Mouse (Mus musculus) left cerebral cortex, postnatal 10 days (tissue): ENCODE measurements around the gene 1700012A03Rik. TPM values are rescaled to one million over a fixed set of nuclear protein-coding genes. Genes with fewer than 3 reads are reported as not detected.
A peak's percentile ranks its signal among the peaks of the same experiment; 100 is the strongest.

Experiments
- DNase-seq, 2 experiments: peaks; one replicate each; pipeline ENCODE4 v3.0.0; 2021 to 2022; ENCODE audit warnings: low spot score in 2 of 2, mixed read lengths in 1 of 2; ENCODE audit errors: extremely low spot score in 1 of 2
- intact Hi-C: fragments of 180-260 bp; cut with DNase I; formaldehyde crosslinking; loops from one replicate; pipeline ENCODE4 v1.15.1; 2025
- total RNA-seq, 2 experiments: library from RNA; stranded (reverse); gene quantifications; 2 replicates each; pipeline ENCODE4 v1.2.3; 2021

The 1700012A03Rik gene
- not detected for total RNA-seq

DNA sequence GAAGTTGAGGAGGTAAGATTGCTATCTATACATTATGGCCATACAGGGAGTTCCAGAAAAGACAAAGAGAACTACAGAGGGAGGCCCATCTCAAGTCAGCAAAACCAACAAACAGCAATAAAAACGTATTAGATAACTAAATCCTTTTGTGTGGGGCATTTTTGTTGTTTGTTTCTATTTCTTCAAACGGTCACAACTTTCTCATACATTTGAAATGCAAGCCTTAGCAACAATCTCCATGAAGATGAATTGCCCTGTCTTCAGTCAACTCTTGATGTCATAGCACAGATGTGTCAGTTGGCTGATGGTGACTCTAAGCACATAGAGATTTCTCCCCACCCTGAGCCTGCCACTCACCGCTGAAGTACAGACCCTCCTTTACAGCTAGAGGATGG, at the start of gene 1700012A03Rik:
Gene 1700012A03Rik, plus strand, starts transcription at position 296 of the 395 bp plus-strand sequence.
- intact Hi-C loops = no loop called here
- no peak for DNase-seq

GRCm38 (mm10) chr6:32004228-32004627, 45.8 kb upstream of the 1700012A03Rik start:
- DNase-seq = no peak
- intact Hi-C loops = no loop called here

DNA sequence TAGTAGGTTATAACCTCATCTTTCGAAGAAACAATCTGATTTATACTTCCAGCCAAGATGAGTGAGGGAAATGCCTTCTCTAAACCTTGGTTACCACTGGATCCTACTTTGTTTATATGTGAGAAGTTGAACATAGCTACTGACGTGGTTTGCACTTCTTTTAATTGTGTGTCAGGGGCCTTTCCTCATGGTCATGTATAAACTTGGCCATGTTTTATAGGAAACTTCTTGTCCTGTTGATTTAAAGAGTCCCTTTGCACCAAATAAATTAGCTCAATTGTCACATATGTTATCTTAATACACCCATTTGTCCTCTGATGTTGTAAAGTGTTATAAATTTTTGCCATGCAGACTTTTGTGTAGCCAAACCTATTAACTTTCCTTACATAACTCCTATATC, 44.1 kb upstream of the 1700012A03Rik start:
- DNase-seq = no peak
- intact Hi-C loops = no loop called here

DNA sequence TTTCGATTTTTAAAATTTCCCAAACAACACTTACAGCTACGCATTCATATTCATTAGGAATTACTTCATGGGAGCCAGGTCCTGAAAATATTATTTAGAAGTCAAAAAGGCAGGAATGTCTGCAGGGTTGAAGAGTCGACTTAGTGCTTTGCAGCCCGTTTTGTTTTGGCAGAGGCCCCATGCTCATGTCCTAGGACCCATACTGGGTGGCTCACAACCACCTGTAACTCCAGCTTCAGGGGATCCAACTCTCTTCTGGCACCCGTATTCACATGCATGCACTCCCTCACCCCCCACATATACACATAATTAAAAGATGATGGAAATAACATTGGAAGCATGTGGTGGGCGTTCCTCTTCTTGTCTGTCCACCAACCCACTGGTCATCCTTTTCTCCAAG, 43.7 kb upstream of the 1700012A03Rik start:
- intact Hi-C loops = no loop called here
- no peak for DNase-seq

DNA sequence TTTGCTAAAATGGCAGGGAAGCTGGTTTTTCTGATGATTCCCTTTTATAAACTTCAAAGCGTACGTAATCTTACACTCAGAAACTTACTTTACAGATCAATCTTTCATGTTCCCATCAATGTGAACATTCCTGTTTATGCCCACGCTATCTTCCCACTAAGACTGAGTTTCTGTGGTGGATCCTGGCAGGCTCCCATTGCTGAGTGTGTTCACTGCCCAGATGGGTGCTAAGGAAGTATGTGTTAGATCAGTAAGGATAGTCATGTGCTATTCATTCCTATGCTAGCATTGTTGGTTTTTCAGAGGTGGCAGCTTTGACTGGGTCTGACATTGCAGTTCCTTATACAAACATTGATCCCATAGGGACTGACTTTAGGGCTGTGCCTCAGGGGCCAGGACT, 42.7 kb upstream of the 1700012A03Rik start:
- DNase-seq = peak in 1 of 2 experiments; percentile 23
- intact Hi-C loops = no loop called here

DNA sequence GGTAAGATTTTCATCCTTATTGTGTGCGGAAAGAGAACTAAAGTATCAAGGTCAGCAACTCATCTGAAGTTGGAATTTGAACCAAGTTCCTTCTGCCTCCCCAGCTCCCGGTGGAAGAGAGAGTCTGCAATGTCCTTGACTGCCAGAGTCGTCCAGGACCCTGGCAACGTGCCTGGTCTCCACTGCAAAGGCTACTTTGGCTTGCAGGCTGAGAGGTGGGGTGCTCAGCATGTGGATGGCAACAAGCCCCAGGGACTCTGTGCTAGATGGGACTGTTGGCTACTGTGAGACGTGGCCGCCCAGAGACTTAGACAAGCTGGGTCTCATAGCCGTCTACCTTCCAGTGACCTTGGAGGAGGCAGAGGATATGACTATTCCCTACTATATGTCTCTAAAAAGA, 33.2 kb upstream of the 1700012A03Rik start:
- peak; percentile 14 to 43 for DNase-seq
- intact Hi-C loops = no loop called here

GRCm38 (mm10) chr6:32017406-32018104, 32.5 kb upstream of the 1700012A03Rik start:
- DNase-seq = peak in 1 of 2 experiments; percentile 16

DNA sequence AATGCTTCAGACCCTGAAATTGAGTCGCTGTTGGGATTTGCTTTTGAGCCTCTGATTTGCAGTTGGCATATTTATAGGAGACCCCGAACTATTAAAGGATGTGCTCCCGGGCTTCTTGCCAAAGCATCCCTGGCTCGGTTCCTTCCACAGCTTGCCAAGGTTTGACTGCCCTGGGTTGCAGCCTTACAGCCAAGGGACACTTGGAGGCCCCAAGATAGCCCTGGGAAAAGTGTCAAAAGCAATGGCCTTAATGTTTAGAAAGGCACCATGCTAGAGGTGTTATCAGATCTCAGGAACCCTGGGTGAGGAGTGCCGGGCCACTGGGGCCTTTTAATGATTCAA, 32.0 kb upstream of the 1700012A03Rik start:
- intact Hi-C loops = no loop called here

More at GRCm38 (mm10) chr6:32017406-32018104, 32.5 kb upstream of the 1700012A03Rik start:
- intact Hi-C loops = no loop called here

GRCm38 (mm10) chr6:32021853-32022536, 28.1 kb upstream of the 1700012A03Rik start:
- DNase-seq = no peak
- intact Hi-C loops = no loop called here

More for the DNA sequence above, 32.0 kb upstream of the 1700012A03Rik start:
- peak; percentile 30 to 40 for DNase-seq

DNA sequence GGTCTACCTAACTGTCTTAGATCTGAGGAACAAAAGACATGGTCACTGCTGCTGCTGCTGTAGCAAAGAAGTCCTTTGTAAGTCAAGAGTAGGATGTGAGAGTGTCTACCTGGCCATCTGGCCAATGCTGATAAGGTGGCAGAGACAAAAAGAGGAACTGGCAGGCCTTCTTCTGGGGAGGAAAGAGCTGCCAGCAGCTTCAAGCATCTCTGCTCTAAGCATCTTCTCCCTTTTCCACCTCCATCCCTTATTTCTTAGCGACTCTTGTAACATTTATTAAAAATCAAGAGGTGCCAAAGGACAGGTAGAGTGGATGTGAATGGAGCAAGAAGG, 27.5 kb upstream of the 1700012A03Rik start:
- intact Hi-C loops = no loop called here
- no peak for DNase-seq

GRCm38 (mm10) chr6:32028228-32029009, 21.6 kb upstream of the 1700012A03Rik start:
- intact Hi-C loops = no loop called here
- DNase-seq = no peak

DNA sequence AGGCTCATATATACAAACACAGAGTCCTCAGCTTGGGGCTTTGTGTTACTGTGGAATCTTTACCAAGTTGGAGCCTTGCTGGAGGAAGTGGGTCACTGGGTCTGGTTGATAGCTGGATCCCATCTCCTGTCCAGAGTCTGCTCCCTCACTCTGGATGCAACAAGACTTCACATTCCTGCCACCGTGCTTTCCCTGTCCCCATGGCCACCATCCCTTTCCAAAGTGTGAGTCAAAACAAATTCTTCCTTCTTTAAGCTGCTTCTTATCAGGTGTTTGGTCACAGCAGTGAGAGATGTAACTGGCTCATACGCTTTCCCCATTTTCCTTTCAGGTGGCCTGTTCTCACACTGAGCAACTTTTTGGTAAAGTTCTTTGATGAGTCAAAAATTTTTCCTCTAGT, 15.8 kb upstream of the 1700012A03Rik start:
- no peak for DNase-seq
- intact Hi-C loops = no loop called here

DNA sequence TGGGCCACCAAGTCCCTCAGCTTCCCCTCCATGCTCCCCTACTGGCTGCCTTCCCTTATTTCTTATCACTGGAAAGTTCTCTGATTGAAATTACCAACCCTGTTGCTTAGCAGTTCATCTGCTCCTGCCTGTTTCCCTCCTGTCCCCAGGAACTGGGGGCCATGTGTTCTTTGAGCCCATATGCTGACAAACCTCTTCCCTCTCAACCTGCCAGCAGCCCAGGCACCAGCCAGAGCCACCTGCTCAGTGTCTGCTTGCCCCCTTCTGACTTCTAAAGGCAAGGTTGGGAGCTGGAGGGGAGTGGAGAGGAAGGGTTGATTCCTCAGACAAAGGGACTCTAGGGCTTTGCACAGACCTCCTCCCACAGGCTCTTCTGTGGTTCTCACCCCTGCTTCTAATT, 4.7 kb upstream of the 1700012A03Rik start:
- intact Hi-C loops = no loop called here
- no peak for DNase-seq

GRCm38 (mm10) chr6:32049256-32049950, 643 bp upstream of the 1700012A03Rik start:
- intact Hi-C loops = no loop called here
- DNase-seq = no peak

DNA sequence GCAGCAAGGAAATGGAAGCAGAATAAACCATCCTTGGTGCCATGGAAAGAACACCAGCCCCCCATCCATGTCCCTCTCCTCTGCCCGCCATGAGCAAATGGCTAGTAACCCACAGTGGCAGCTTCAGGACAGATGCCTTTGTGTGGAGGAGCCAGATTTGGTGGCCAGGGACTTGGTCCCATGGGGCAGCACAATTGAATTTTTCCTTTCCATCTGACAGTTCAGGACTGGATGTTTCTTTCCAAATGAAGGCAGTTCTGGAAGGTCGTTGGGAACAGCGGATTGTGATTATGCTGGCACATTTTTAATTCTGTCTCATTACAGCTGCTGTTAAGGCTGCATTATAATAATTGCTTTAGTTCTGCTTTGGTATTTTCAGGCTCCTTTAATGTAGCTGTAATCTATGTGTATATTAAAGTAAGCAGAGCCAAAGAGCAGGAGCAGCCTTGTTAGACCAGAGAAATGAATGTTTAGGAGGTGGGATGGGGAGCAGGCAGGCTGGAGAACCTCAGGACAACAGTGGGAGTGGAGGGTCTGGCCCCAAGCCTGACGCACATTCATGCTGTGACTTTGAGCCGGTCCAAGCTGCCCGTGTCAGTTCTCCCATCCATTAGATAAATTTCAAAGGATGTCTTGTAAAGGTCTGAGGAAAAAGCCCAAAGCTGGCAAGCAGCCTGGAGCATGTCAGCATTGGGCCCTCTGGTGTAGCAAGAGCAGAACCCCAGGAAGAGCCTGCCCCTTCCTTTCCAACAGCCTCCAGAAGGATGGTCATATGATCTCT, 2.3 kb downstream of the 1700012A03Rik start:
- intact Hi-C loops = no loop called here
- DNase-seq = peak in 1 of 2 experiments; percentile 28

GRCm38 (mm10) chr6:32056525-32056924, 6.5 kb downstream of the 1700012A03Rik start:
- no peak for DNase-seq
- intact Hi-C loops = no loop called here

- DNase-seq = no peak
- intact Hi-C loops = no loop called here
Measured at GRCm38 (mm10) chr6:32058571-32058970, 8.5 kb downstream of the 1700012A03Rik start.

DNA sequence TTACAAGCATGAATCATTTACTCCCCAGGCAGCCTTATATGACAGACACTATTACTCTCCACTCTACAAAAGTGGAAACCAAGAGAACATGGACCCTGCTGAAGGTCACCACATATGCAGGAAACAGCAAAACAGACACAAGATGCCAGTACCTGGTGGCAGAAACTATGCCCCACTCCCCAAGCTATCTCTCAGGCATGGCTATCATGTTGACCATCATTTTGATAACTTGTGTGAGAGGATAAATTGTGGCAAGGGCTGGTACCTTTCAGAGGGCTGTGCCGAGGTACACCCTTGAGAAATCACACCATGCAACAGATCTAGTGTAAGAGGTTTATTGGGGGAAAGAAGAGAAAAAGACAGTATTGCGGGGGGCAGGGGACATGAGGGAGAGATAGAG, 10.6 kb downstream of the 1700012A03Rik start:
- DNase-seq = no peak
- intact Hi-C loops = no loop called here

- intact Hi-C loops = no loop called here
- DNase-seq = no peak
Measured at GRCm38 (mm10) chr6:32061266-32061665, 11.2 kb downstream of the 1700012A03Rik start.
